Mouse (Mus musculus) embryonic fibroblast, embryonic 13.5 days (primary cell): ENCODE results near the gene Med9.

Experiments
- CTCF ChIP-seq: IDR thresholded peaks from 2 replicates; pipeline ENCODE4 v1.5.1; 2011; ENCODE audit warnings: mild to moderate bottlenecking, control low read depth, low read length, moderate library complexity, borderline replicate concordance; ENCODE audit not compliant: insufficient read depth
- POLR2A ChIP-seq: IDR thresholded peaks from 2 replicates; pipeline ENCODE4 v1.6.1; 2011; ENCODE audit warnings: low read depth, mild to moderate bottlenecking, control low read depth, low read length, moderate library complexity

- TF ChIP-seq CTCF (no peak), POLR2A (no peak)
Observed at GRCm38 (mm10) chr11:60009451-60009850, 61.4 kb downstream of the Med9 start.
